Mouse (Mus musculus): Measurements from ENCODE around the gene Syvn1. TPM values are rescaled to one million over a fixed set of nuclear protein-coding genes. Genes with fewer than 3 reads are reported as not detected.

Syvn1 gene
- polyA plus RNA-seq, 1 experiment from 2014 or later = 34.3 TPM

- ATAC-seq (ENCODE audit: insufficient read depth) = no peak
- no peak for DNase-seq
- Histone ChIP-seq H3K36me3 (ENCODE audit: insufficient read depth) (no peaks in the 10 kb centered on the region), H3K9me3 (ENCODE audit: low read depth, low read length) (no peaks in the 10 kb centered on the region), H3K4me2 (no peak overlapping the region), H3K4me3 (ENCODE audit: low read depth, low read length) (no peak overlapping the region), H3K27ac (ENCODE audit: low read depth) (no peak overlapping the region), H3K27me3 (ENCODE audit: insufficient read depth, low read length) (no peaks in the 10 kb centered on the region), H3K9ac (no peak overlapping the region), H3K4me1 (ENCODE audit: insufficient read depth) (no peaks in the 10 kb centered on the region)
- 65% methylated on average over 7 of the region's 7 CpGs for WGBS
- TF ChIP-seq CTCF (IDR thresholded peaks at IDR 0.05; ENCODE audit: low read depth) = no peak
Measured at GRCm38 (mm10) chr19:6023930-6024329, 22.4 kb upstream of the Syvn1 start.

GRCm38 (mm10) chr19:6028991-6029390 lies 17.4 kb upstream of the Syvn1 start:
- ATAC-seq (ENCODE audit: insufficient read depth) = no peak
- H3K9ac ChIP-seq = no peak overlapping the region
- WGBS = 67% methylated on average over 6 of the region's 6 CpGs

GRCm38 (mm10) chr19:6029426-6029825 lies 16.9 kb upstream of the Syvn1 start:
- DNase-seq (no peak), ATAC-seq (ENCODE audit: insufficient read depth) (no peak)
- no peak for TF ChIP-seq CTCF (IDR thresholded peaks at IDR 0.05; ENCODE audit: low read depth)
- H3K9me3 ChIP-seq (ENCODE audit: low read depth, low read length) = no peaks in the 10 kb centered on the region
- H3K4me3 ChIP-seq (ENCODE audit: low read depth, low read length) = no peak overlapping the region
- H3K27me3 ChIP-seq (ENCODE audit: insufficient read depth, low read length) = no peaks in the 10 kb centered on the region
- H3K27ac ChIP-seq (ENCODE audit: low read depth) = no peak overlapping the region
- no peaks in the 10 kb centered on the region for H3K4me1 ChIP-seq (ENCODE audit: insufficient read depth)
- no peak overlapping the region for H3K4me2 ChIP-seq
- H3K36me3 ChIP-seq (ENCODE audit: insufficient read depth) = no peaks in the 10 kb centered on the region
- no peak overlapping the region for H3K9ac ChIP-seq
- WGBS = 76% methylated on average over 9 of the region's 9 CpGs

More at GRCm38 (mm10) chr19:6028991-6029390, 17.4 kb upstream of the Syvn1 start:
- no peak for DNase-seq
- no peak overlapping the region for H3K27ac ChIP-seq (ENCODE audit: low read depth)
- no peak overlapping the region for H3K4me3 ChIP-seq (ENCODE audit: low read depth, low read length)
- H3K4me2 ChIP-seq = no peak overlapping the region
- no peaks in the 10 kb centered on the region for H3K36me3 ChIP-seq (ENCODE audit: insufficient read depth)
- no peaks in the 10 kb centered on the region for H3K4me1 ChIP-seq (ENCODE audit: insufficient read depth)
- H3K27me3 ChIP-seq (ENCODE audit: insufficient read depth, low read length) = no peaks in the 10 kb centered on the region
- H3K9me3 ChIP-seq (ENCODE audit: low read depth, low read length) = no peaks in the 10 kb centered on the region
- TF ChIP-seq CTCF (IDR thresholded peaks at IDR 0.05; ENCODE audit: low read depth) = no peak

DNA sequence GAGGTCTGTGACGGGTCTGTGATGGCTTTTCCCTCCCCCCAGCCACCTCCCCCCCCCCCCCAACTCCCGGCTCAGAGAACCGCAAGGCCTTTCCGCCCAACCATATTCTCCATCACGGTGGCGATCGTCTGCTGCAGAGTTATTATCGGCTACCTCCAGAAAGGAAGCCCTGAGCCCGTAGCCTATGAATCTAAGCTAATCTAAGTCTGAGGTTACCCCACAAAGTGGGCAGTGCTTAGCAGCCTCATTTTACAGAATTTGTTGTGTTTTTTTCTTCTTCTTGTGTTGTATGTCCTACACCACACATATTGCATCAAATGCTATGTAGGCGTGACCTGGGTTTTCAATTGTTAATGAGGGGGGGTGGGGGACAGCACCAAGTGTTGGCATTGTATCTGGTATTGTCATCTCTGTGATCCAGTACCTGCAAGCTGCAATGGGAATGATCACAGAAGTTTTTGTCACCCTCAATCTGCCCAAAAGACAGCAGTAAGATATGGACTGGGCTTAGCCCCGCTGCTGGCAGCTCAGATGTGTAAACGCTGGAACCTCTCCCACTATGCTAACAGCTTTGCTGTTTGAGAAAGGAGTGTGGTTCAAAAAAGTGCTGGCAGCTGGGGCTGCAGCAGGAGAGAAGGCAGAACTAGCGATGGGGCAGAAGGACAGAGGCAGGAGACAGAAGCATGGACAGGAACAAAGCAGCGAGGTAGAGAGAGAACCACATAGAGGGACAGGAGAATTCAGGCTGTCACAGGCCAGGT lies 15.7 kb upstream of the Syvn1 start:
- Histone ChIP-seq H3K27me3 (ENCODE audit: insufficient read depth, low read length) (no peaks in the 10 kb centered on the region), H3K4me2 (no peak overlapping the region), H3K36me3 (ENCODE audit: insufficient read depth) (no peaks in the 10 kb centered on the region), H3K4me1 (ENCODE audit: insufficient read depth) (no peaks in the 10 kb centered on the region), H3K27ac (ENCODE audit: low read depth) (no peak overlapping the region), H3K9me3 (ENCODE audit: low read depth, low read length) (no peaks in the 10 kb centered on the region), H3K4me3 (ENCODE audit: low read depth, low read length) (no peak overlapping the region), H3K9ac (no peak overlapping the region; the same call in 1 of the 2 replicates)
- no peak for TF ChIP-seq CTCF (IDR thresholded peaks at IDR 0.05; ENCODE audit: low read depth)
- no peak for DNase-seq
- 65% methylated on average over 14 of the region's 14 CpGs for WGBS
- no peak for ATAC-seq (ENCODE audit: insufficient read depth)

DNA sequence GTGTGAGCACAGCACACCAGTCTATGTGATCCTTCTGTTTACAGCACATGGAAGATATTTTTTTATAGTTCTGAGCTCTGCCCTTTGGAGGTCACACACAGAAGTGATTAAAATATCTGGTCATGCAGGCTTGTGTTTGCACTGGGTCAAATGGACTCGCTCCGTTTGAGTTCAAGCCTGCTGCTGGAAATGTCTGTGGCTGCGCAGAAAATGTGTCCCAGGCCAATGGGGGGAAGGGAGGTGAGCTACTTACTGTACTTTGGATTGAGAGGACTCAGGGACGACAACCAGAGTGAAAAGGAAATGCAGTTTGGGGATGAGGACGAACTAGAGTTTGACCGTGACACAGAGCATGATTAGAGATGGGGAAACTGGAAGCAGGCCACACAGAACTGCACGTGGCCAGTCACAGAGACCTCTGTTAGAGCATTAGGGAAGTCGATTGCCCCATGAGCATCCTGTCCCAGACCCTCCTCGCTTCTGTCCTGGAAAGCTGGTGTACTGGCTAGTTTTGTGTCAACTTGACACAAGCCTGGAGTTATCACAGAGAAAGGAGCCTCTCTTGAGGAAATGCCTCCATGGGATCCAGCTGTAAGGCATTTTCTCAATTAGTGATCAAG lies 10.3 kb upstream of the Syvn1 start:
- Histone ChIP-seq H3K27me3 (ENCODE audit: insufficient read depth, low read length) (no peaks in the 10 kb centered on the region), H3K9me3 (ENCODE audit: low read depth, low read length) (no peaks in the 10 kb centered on the region), H3K4me2 (no peak overlapping the region), H3K9ac (no peak overlapping the region), H3K4me3 (ENCODE audit: low read depth, low read length) (no peak overlapping the region), H3K4me1 (ENCODE audit: insufficient read depth) (no peaks in the 10 kb centered on the region), H3K27ac (ENCODE audit: low read depth) (no peak overlapping the region), H3K36me3 (ENCODE audit: insufficient read depth) (no peaks in the 10 kb centered on the region)
- 66% methylated on average over 9 of the region's 9 CpGs for WGBS
- DNase-seq = no peak
- ATAC-seq (ENCODE audit: insufficient read depth) = no peak
- TF ChIP-seq CTCF (IDR thresholded peaks at IDR 0.05; ENCODE audit: low read depth) = no peak

DNA sequence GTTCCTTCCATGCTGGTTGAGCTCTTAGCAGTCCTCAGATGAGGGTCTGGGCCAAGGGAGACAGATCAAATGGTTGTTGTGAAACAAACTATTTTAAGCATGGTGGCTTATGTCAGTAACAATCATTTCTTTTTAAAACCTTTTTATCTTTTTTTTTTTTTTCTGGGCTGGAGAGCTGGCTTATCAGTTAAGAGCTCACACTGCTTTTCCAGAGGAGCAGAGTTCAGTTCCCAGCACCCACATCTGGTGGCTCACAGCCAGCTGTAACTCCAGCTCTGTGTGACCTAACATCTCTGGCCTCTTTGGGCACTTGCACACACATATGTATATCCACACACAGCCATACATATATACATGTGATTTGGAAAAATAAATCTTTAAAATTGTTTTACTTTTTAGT lies 8.7 kb upstream of the Syvn1 start:
- no peaks in the 10 kb centered on the region for H3K27me3 ChIP-seq (ENCODE audit: insufficient read depth, low read length)
- no peak overlapping the region for H3K27ac ChIP-seq (ENCODE audit: low read depth)
- ATAC-seq (ENCODE audit: insufficient read depth) = no peak
- H3K9ac ChIP-seq = no peak overlapping the region
- H3K4me2 ChIP-seq = no peak overlapping the region
- TF ChIP-seq CTCF (IDR thresholded peaks at IDR 0.05; ENCODE audit: low read depth) = no peak
- no peak overlapping the region for H3K4me3 ChIP-seq (ENCODE audit: low read depth, low read length)
- no peaks in the 10 kb centered on the region for H3K4me1 ChIP-seq (ENCODE audit: insufficient read depth)
- H3K9me3 ChIP-seq (ENCODE audit: low read depth, low read length) = no peaks in the 10 kb centered on the region
- no peak for DNase-seq
- H3K36me3 ChIP-seq (ENCODE audit: insufficient read depth) = no peaks in the 10 kb centered on the region

- no peak overlapping the region for H3K4me3 ChIP-seq (ENCODE audit: low read depth, low read length)
- 80% methylated on average over 7 of the region's 7 CpGs for WGBS
- no peaks in the 10 kb centered on the region for H3K27me3 ChIP-seq (ENCODE audit: insufficient read depth, low read length)
- H3K9ac ChIP-seq = no peak overlapping the region
- no peak overlapping the region for H3K27ac ChIP-seq (ENCODE audit: low read depth)
- no peaks in the 10 kb centered on the region for H3K9me3 ChIP-seq (ENCODE audit: low read depth, low read length)
- no peaks in the 10 kb centered on the region for H3K36me3 ChIP-seq (ENCODE audit: insufficient read depth)
- no peak for TF ChIP-seq CTCF (IDR thresholded peaks at IDR 0.05; ENCODE audit: low read depth)
- DNase-seq (no peak), ATAC-seq (ENCODE audit: insufficient read depth) (no peak)
- no peaks in the 10 kb centered on the region for H3K4me1 ChIP-seq (ENCODE audit: insufficient read depth)
- H3K4me2 ChIP-seq = no peak overlapping the region
Measured at GRCm38 (mm10) chr19:6038326-6038725, 8.1 kb upstream of the Syvn1 start.
